Mouse (Mus musculus): Measurements from ENCODE around the gene Stat5a.

The Stat5a gene

GRCm38 (mm10) chr11:100858935-100859578 is at the start of gene Stat5a:
Gene Stat5a (plus strand): TSS chr11:100859351.
- peak; percentile 23 for DNase-seq (ENCODE audit: low read depth)

- DNase-seq (ENCODE audit: low read depth), result no peak
Observed at GRCm38 (mm10) chr11:100810516-100810915, 48.6 kb upstream of the Stat5a start.

- DNase-seq (ENCODE audit: low read depth), result peak; percentile 51
Observed at GRCm38 (mm10) chr11:100811132-100811531, 48.0 kb upstream of the Stat5a start.

GRCm38 (mm10) chr11:100814498-100814897 is 44.7 kb upstream of the Stat5a start:
- peak; percentile 91 for DNase-seq (ENCODE audit: low read depth)

GRCm38 (mm10) chr11:100816342-100816741 is 42.8 kb upstream of the Stat5a start:
- DNase-seq (ENCODE audit: low read depth), result no peak

- no peak for DNase-seq (ENCODE audit: low read depth)
Observed at GRCm38 (mm10) chr11:100816801-100817200, 42.4 kb upstream of the Stat5a start.

GRCm38 (mm10) chr11:100817311-100817710 is 41.8 kb upstream of the Stat5a start:
- no peak for DNase-seq (ENCODE audit: low read depth)

GRCm38 (mm10) chr11:100818359-100819012 is 40.7 kb upstream of the Stat5a start:
- peak; percentile 74 for DNase-seq (ENCODE audit: low read depth)

- DNase-seq (ENCODE audit: low read depth), result peak; percentile 58
Observed at GRCm38 (mm10) chr11:100819048-100819447, 40.1 kb upstream of the Stat5a start.

GRCm38 (mm10) chr11:100819626-100820025 is 39.5 kb upstream of the Stat5a start:
- DNase-seq (ENCODE audit: low read depth), result peak; percentile 77

- DNase-seq (ENCODE audit: low read depth), result no peak
Observed at GRCm38 (mm10) chr11:100820047-100820446, 39.1 kb upstream of the Stat5a start.

- DNase-seq (ENCODE audit: low read depth), result peak; percentile 69
Observed at GRCm38 (mm10) chr11:100821605-100822220, 37.4 kb upstream of the Stat5a start.

- peak; percentile 89 for DNase-seq (ENCODE audit: low read depth)
Observed at GRCm38 (mm10) chr11:100822365-100822764, 36.8 kb upstream of the Stat5a start.

- peak; percentile 93 for DNase-seq (ENCODE audit: low read depth)
Observed at GRCm38 (mm10) chr11:100823543-100824313, 35.4 kb upstream of the Stat5a start.

- DNase-seq (ENCODE audit: low read depth), result peak; percentile 71
Observed at GRCm38 (mm10) chr11:100824496-100824895, 34.7 kb upstream of the Stat5a start.

- DNase-seq (ENCODE audit: low read depth), result no peak
Observed at GRCm38 (mm10) chr11:100825451-100825850, 33.7 kb upstream of the Stat5a start.

GRCm38 (mm10) chr11:100826161-100826866 is 32.8 kb upstream of the Stat5a start:
- DNase-seq (ENCODE audit: low read depth), result no peak

GRCm38 (mm10) chr11:100828676-100829151 is 30.4 kb upstream of the Stat5a start:
- DNase-seq (ENCODE audit: low read depth), result no peak

GRCm38 (mm10) chr11:100829691-100830090 is 29.5 kb upstream of the Stat5a start:
- no peak for DNase-seq (ENCODE audit: low read depth)

- peak; percentile 44 for DNase-seq (ENCODE audit: low read depth)
Observed at GRCm38 (mm10) chr11:100831396-100831795, 27.8 kb upstream of the Stat5a start.

- DNase-seq (ENCODE audit: low read depth), result no peak
Observed at GRCm38 (mm10) chr11:100833466-100833865, 25.7 kb upstream of the Stat5a start.
